Mouse (Mus musculus) limb, embryonic 14.5 days (tissue): Measurements from ENCODE around the gene Eps15l1. TPM values are rescaled to one million over a fixed set of nuclear protein-coding genes. Genes with fewer than 3 reads are reported as not detected.

Experiments
- ATAC-seq: fragments of 200-750 bp; cut with Nextera tagmentation; 2 replicates; pipeline ENCODE4 v1.8.0; 2017; ENCODE audit warnings: low read depth, moderate number of reproducible peaks, moderate TSS enrichment; ENCODE audit not compliant: low FRiP score
- DNase-seq: peaks from one replicate; pipeline ENCODE4 v3.0.0-alpha.2; 2015; ENCODE audit warnings: low spot score
- H3K27ac ChIP-seq: fragments of 300-500 bp; sonication (generic); replicated peaks from 2 replicates; pipeline ENCODE4 v1.5.1; 2014; ENCODE audit warnings: low read depth, mild to moderate bottlenecking, low read length, moderate library complexity, mixed read lengths
- H3K27me3 ChIP-seq: fragments of 300-500 bp; sonication (generic); 2 replicates; pipeline ENCODE4 v1.6.1; 2014; ENCODE audit warnings: low read length, mixed read lengths; ENCODE audit not compliant: control insufficient read depth, insufficient read depth
- H3K36me3 ChIP-seq: fragments of 300-500 bp; sonication (generic); 2 replicates; pipeline ENCODE4 v1.6.1; 2014; ENCODE audit warnings: mild to moderate bottlenecking, low read length, moderate library complexity, mixed read lengths; ENCODE audit not compliant: control insufficient read depth, insufficient read depth
- H3K4me1 ChIP-seq: fragments of 300-500 bp; sonication (generic); 2 replicates; pipeline ENCODE4 v1.6.1; 2014; ENCODE audit warnings: antibody characterized with exemption, low read length, mixed read lengths; ENCODE audit not compliant: control insufficient read depth, insufficient read depth
- H3K4me2 ChIP-seq: fragments of 300-500 bp; sonication (generic); replicated peaks from 2 replicates; pipeline ENCODE4 v1.6.1; 2014; ENCODE audit warnings: low read depth, mild to moderate bottlenecking, low read length, moderate library complexity; ENCODE audit not compliant: severe bottlenecking
- H3K4me3 ChIP-seq: fragments of 300-500 bp; sonication (generic); replicated peaks from 2 replicates; pipeline ENCODE4 v1.5.1; 2014; ENCODE audit warnings: low read length
- H3K9ac ChIP-seq: fragments of 300-500 bp; sonication (generic); 2 replicates; pipeline ENCODE4 v1.6.1; 2014; ENCODE audit warnings: mild to moderate bottlenecking, low read depth, low read length, moderate library complexity; ENCODE audit not compliant: severe bottlenecking
- H3K9me3 ChIP-seq: fragments of 300-500 bp; sonication (generic); 2 replicates; pipeline ENCODE4 v1.6.1; 2016; ENCODE audit warnings: low read length; ENCODE audit not compliant: control insufficient read depth
- POLR2A ChIP-seq: fragments of 200-500 bp; IDR thresholded peaks from 2 replicates; pipeline ENCODE4 v1.8.0; 2012; ENCODE audit warnings: inconsistent platforms, mild to moderate bottlenecking, moderate library complexity, borderline replicate concordance; ENCODE audit not compliant: insufficient read depth, insufficient read length; ENCODE audit errors: extremely low read depth
- WGBS: fragments of 180-500 bp; shearing (Covaris S2); extraction: QIAGEN DNeasy Blood & Tissue Kit; methylation state at CpG from one replicate; pipeline ENCODE4 v1.1.7; 2014; 5-methylcytosine and 5-hydroxymethylcytosine counted together
- polyA plus RNA-seq, 2 experiments: library from polyadenylated mRNA; depleted of rRNA in 1 of 2; stranded (reverse) in 1 of 2; unstranded in 1 of 2; fragments of >200 nt; fragmentation: Nextera tagmentation in 1 of 2; extraction: Ambion mirVana in 1 of 2; gene quantifications; 2 replicates each; pipeline versions ENCODE4 v1.2.1 to v1.2.3; 2012 to 2014

Gene Eps15l1
- polyA plus RNA-seq, 2 experiments = 56.5 to 114 TPM

DNA sequence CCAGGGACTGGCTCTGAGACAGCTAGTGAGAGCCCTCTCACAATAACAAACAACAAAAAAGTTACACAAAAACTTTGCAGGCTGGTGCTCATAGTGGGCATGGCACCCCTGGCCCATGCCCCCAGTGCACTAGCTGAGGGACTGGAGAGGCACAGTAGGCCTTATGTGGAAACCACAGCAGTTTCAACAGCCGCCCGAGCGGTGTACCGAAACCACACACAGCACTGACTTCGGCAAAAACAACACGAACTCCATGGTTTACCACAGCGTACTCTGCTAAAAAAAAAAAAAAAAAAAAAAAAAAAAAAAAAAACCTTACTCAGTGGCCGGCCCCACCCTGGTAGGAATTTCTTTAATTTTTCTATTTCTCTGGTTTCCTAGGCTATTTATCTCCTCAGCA, 70.5 kb downstream of the Eps15l1 start:
- Histone ChIP-seq H3K9me3 (no peaks in the 10 kb centered on the region), H3K27me3 (no peaks in the 10 kb centered on the region), H3K36me3 (peaks cover 51% of the 10 kb centered on the region), H3K9ac (no peak overlapping the region), H3K4me3 (no peak overlapping the region), H3K4me2 (no peak overlapping the region), H3K4me1 (no peaks in the 10 kb centered on the region), H3K27ac (no peak overlapping the region)
- 88% methylated on average over 8 of the region's 8 CpGs for WGBS
- no peak for DNase-seq
- no peak for ATAC-seq
- TF ChIP-seq POLR2A = no peak

DNA sequence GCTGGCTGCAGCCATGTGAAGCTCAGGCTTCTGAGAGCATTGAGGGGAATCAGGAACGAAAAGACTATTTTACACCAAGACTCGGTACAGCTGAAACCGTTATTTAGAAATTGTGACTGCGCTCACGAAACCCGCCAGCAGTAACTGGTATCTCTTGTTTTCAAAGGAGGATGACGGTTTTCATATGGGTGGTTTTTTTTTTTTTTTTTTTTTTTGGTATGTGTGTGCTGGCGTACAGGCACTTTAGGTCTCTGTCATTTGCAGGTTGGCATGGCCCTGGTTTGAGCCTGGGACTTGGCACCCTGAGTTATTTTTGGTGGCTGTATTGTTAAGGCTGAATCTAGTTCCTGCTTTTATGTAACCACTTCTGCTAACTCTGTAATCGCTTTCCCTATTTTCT, 71.4 kb downstream of the Eps15l1 start:
- H3K9ac ChIP-seq = no peak overlapping the region
- H3K4me2 ChIP-seq = no peak overlapping the region
- H3K27ac ChIP-seq = no peak overlapping the region
- no peak for DNase-seq
- H3K27me3 ChIP-seq = no peaks in the 10 kb centered on the region
- H3K4me1 ChIP-seq = no peaks in the 10 kb centered on the region
- H3K9me3 ChIP-seq = no peaks in the 10 kb centered on the region
- TF ChIP-seq POLR2A = no peak
- WGBS = 86% methylated on average over 9 of the region's 9 CpGs
- ATAC-seq = no peak
- H3K4me3 ChIP-seq = no peak overlapping the region
- H3K36me3 ChIP-seq = peaks cover 51% of the 10 kb centered on the region

DNA sequence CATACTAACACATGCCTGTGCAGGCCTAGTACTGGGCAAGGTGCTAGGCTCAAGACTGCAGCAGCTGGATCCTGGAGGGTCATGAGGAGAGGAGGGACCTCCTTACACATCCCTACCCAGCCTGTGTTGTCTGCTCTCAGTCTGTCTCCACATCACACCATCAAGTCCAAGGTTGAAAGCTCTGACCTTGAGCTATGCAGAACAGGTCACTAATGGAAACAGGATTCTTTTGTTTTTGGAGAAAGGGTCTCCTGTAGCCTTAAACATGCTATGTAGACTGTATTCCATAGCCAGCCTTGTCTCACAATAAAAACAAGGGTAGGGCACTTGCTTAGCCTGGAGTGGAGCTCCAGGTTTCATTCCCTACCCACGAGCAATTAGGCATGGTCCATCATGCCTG, 72.3 kb downstream of the Eps15l1 start:
- Histone ChIP-seq H3K9me3 (no peaks in the 10 kb centered on the region), H3K27ac (no peak overlapping the region), H3K4me3 (no peak overlapping the region), H3K27me3 (no peaks in the 10 kb centered on the region), H3K36me3 (peaks cover 51% of the 10 kb centered on the region), H3K4me2 (no peak overlapping the region), H3K9ac (no peak overlapping the region), H3K4me1 (no peaks in the 10 kb centered on the region)
- TF ChIP-seq POLR2A = no peak
- WGBS = 74% methylated on average over 1 of the region's 1 CpGs
- DNase-seq (no peak), ATAC-seq (no peak)

DNA sequence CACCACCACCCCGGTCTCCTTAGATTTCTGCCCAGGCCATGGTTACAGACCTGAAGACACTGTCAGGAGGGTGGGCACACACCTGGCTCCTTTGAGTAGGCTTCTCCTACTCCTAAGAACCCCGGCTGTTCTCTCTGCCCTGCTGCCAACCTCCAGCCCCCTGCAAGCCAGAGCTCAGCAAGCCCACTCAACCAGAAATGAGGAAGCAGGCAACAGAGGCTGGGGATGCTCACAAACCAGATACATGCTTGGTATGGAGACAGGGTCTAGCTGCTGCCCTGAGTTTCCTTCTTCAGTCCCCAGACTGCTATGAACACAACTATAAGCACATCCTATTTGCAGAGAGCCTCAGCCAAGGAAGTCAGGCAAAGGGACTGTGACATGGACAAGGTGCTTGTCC, 73.1 kb downstream of the Eps15l1 start:
- H3K27me3 ChIP-seq = no peaks in the 10 kb centered on the region
- H3K36me3 ChIP-seq = peaks cover 53% of the 10 kb centered on the region
- DNase-seq (no peak), ATAC-seq (no peak)
- H3K4me2 ChIP-seq = no peak overlapping the region
- H3K9ac ChIP-seq = no peak overlapping the region
- no peak overlapping the region for H3K27ac ChIP-seq
- no peak for TF ChIP-seq POLR2A
- WGBS = 93% methylated on average over 2 of the region's 2 CpGs
- no peak overlapping the region for H3K4me3 ChIP-seq
- no peaks in the 10 kb centered on the region for H3K9me3 ChIP-seq
- H3K4me1 ChIP-seq = no peaks in the 10 kb centered on the region

DNA sequence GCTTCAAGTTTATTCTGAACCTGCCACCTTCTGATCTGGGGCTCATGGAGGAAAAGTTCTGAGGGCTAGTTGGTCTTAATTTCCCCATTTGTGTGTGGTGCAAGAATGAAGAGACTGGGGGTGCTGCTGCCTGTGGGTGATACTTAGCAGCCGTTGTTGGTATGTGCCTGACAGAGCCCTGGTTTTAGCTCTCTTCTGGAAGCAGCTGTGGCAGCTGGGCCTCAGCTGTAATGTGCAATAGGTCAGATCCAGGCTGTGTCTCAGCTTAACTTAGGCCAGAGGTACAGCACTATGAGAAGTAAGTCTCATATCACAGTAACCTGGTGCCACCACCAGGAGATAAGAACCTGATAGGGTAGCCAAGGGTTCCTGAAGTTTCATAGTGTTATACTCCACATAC, 73.7 kb downstream of the Eps15l1 start:
- WGBS = 68% methylated on average over 1 of the region's 1 CpGs
- TF ChIP-seq POLR2A = no peak
- H3K4me2 ChIP-seq = no peak overlapping the region

DNA sequence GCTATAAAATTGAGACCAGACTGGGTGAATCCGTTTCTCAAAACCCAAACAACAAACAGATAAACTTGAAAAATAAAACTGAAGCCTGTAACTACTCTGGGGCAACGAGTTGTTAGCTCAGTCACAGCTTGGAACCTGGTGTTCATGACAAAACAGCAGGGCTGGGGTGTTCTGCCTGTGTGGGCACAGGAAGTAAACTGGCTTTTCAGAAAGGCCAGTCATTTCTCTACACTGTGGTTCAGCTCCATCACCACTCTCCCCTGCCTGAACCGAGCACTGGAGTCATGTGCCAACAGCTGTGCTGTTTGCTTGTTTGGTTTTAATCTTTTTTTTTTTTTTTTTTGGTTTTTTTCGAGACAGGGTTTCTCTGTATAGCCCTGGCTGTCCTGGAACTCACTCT, 77.5 kb downstream of the Eps15l1 start:
- Histone ChIP-seq H3K4me1 (no peaks in the 10 kb centered on the region), H3K36me3 (peaks cover 84% of the 10 kb centered on the region), H3K27ac (no peak overlapping the region), H3K9ac (no peak overlapping the region), H3K4me3 (no peak overlapping the region), H3K9me3 (no peaks in the 10 kb centered on the region), H3K4me2 (no peak overlapping the region), H3K27me3 (no peaks in the 10 kb centered on the region)
- ATAC-seq (no peak), DNase-seq (no peak)
- no peak for TF ChIP-seq POLR2A
- 78% methylated on average over 4 of the region's 4 CpGs for WGBS

More for the DNA sequence above, 73.7 kb downstream of the Eps15l1 start:
- DNase-seq = no peak
- Histone ChIP-seq H3K27me3 (no peaks in the 10 kb centered on the region), H3K4me1 (no peaks in the 10 kb centered on the region), H3K36me3 (peaks cover 56% of the 10 kb centered on the region), H3K9me3 (no peaks in the 10 kb centered on the region), H3K27ac (no peak overlapping the region), H3K9ac (no peak overlapping the region), H3K4me3 (no peak overlapping the region)
- ATAC-seq = no peak
